Mouse (Mus musculus): ENCODE data around the gene Micall2. TPM values are rescaled to one million over a fixed set of nuclear protein-coding genes. Genes with fewer than 3 reads are reported as not detected.

Gene Micall2
- 12.8 and 13.0 TPM in 2 replicates for polyA plus RNA-seq (2015; fragmentation: Nextera tagmentation; extraction: Ambion mirVana)

DNA sequence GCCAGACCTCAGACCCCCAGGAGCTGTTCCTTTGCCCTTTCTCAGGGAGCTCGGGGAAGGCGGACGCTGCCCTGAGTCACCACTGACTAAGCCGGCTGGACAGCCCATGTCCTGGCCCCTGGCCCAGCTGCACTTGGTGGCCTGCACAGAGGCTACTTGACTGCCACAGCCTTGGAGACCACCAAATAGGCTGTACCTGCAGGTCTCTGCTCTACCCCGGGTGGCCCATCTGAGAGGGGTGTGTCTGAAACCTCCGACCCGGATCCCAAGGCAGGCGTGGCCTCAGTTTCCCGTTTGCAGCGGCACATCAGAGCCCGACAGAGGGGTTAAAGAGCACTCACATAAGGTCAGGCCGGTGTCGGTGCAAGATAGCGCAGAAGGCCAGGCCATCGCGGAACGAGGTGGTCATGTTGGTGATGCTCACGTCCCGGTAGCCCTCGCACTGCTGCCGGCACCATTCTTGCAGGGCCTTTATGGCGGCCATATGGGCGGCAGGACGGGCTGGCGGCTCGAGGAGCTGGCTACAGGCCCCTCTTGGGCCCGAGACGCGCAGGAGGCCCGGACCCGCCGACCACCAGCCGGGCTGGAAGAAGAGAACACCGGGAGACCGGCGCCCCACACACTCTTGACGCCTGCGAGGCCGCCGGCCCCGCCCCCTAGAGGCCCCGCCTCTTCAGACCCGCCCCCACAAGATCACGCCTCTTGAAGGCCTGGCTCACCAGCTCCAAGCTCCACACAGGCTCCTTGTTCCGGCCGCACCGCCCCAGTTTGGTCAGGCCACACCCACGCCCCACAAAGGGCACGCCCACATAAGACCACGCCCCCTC is at the start of gene Micall2:
TSS of gene Micall2 (minus strand) at position 660 of the 827 bp plus-strand sequence.
- H3K4me3 ChIP-seq (ENCODE audit: low read depth, low read length), result peak within 1 kb of the TSS; percentile 47
- no peaks in the 10 kb centered on the region for H3K9me3 ChIP-seq (ENCODE audit: control insufficient read depth)
- H3K4me1 ChIP-seq (replicated peaks; ENCODE audit: control insufficient read depth, insufficient read depth, low read length), result peaks cover 21% of the 10 kb centered on the region
- H3K27ac ChIP-seq (ENCODE audit: low read depth, low read length), result peak within 1 kb of the TSS; percentile 98
- ATAC-seq, result peak; percentile 75
- peak within 1 kb of the TSS; percentile 46 for H3K9ac ChIP-seq (ENCODE audit: low read depth, low read length)
- TF ChIP-seq CTCF (IDR thresholded peaks at IDR 0.05; ENCODE audit: low read depth), result no peak
- WGBS, result 2% methylated on average over 50 of the region's 50 CpGs
- H3K27me3 ChIP-seq (replicated peaks; ENCODE audit: control insufficient read depth, insufficient read depth, low read length), result no peaks in the 10 kb centered on the region
- H3K4me2 ChIP-seq (replicated peaks; ENCODE audit: low read depth), result peak within 1 kb of the TSS; percentile 86
- H3K36me3 ChIP-seq (ENCODE audit: control insufficient read depth, insufficient read depth), result no peaks in the 10 kb centered on the region

DNA sequence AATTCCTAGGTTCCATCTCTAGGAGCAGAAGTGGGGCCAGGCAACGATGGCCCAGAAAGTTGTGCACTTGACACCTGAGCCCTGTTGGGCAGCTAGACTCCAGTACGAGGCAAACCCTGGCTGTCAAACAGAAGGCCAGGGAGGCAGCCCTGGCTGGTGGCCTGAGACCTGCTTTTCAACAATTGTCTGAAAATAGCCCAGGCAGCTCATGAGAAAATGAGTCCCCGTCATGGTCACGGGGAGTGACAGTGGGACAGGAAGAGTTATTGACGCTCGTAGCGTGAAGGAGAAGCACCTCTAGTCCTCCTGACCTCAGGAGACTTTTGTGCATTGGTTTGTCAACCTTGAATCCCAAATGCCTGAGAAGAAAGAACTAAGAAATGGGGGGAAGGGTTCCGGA is 45.3 kb upstream of the Micall2 start:
- 84% methylated on average over 8 of the region's 8 CpGs for WGBS
- no peak for ATAC-seq
- H3K27me3 ChIP-seq (replicated peaks; ENCODE audit: control insufficient read depth, insufficient read depth, low read length), result no peaks in the 10 kb centered on the region

DNA sequence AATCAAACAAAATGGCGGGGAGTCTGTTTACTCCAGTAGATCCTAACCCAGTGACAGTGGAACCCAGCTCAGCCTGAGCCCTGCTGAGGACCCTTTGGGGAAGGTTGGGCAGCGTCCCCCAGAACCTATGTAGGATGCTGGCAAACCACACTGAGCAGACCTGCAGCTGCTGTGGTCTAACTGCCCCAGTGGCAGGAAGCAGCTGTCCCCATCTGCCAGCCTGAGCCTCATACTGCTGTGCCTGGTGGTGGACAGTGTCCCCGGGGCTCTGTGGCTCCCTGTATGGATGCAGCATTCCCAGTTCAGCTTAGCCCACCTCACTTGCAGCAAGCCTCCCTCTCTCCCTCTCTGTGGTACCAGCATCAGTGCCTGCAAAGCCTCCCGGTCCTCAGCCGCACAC is 40.8 kb upstream of the Micall2 start:
- WGBS, result 75% methylated on average over 5 of the region's 5 CpGs
- no peak overlapping the region for H3K4me2 ChIP-seq (replicated peaks; ENCODE audit: low read depth)
- no peak overlapping the region for H3K9ac ChIP-seq (ENCODE audit: low read depth, low read length)
- 0 out of 2 replicates have a peak, but pooled peaks cover 5% of the 10 kb centered on the region for H3K4me1 ChIP-seq (replicated peaks; ENCODE audit: control insufficient read depth, insufficient read depth, low read length)
- no peak overlapping the region for H3K27ac ChIP-seq (ENCODE audit: low read depth, low read length)
- TF ChIP-seq CTCF (IDR thresholded peaks at IDR 0.05; ENCODE audit: low read depth), result no peak
- H3K4me3 ChIP-seq (ENCODE audit: low read depth, low read length), result no peak overlapping the region
- H3K27me3 ChIP-seq (replicated peaks; ENCODE audit: control insufficient read depth, insufficient read depth, low read length), result no peaks in the 10 kb centered on the region
- peaks cover 14% of the 10 kb centered on the region for H3K36me3 ChIP-seq (ENCODE audit: control insufficient read depth, insufficient read depth)
- ATAC-seq, result no peak
- H3K9me3 ChIP-seq (ENCODE audit: control insufficient read depth), result no peaks in the 10 kb centered on the region

More for the DNA sequence above, 45.3 kb upstream of the Micall2 start:
- no peak for TF ChIP-seq CTCF (IDR thresholded peaks at IDR 0.05; ENCODE audit: low read depth)
- Histone ChIP-seq H3K36me3 (ENCODE audit: control insufficient read depth, insufficient read depth) (no peaks in the 10 kb centered on the region), H3K4me3 (ENCODE audit: low read depth, low read length) (no peak overlapping the region), H3K4me2 (replicated peaks; ENCODE audit: low read depth) (no peak overlapping the region), H3K9me3 (ENCODE audit: control insufficient read depth) (no peaks in the 10 kb centered on the region), H3K27ac (ENCODE audit: low read depth, low read length) (no peak overlapping the region), H3K9ac (ENCODE audit: low read depth, low read length) (no peak overlapping the region), H3K4me1 (replicated peaks; ENCODE audit: control insufficient read depth, insufficient read depth, low read length) (no peaks in the 10 kb centered on the region)

DNA sequence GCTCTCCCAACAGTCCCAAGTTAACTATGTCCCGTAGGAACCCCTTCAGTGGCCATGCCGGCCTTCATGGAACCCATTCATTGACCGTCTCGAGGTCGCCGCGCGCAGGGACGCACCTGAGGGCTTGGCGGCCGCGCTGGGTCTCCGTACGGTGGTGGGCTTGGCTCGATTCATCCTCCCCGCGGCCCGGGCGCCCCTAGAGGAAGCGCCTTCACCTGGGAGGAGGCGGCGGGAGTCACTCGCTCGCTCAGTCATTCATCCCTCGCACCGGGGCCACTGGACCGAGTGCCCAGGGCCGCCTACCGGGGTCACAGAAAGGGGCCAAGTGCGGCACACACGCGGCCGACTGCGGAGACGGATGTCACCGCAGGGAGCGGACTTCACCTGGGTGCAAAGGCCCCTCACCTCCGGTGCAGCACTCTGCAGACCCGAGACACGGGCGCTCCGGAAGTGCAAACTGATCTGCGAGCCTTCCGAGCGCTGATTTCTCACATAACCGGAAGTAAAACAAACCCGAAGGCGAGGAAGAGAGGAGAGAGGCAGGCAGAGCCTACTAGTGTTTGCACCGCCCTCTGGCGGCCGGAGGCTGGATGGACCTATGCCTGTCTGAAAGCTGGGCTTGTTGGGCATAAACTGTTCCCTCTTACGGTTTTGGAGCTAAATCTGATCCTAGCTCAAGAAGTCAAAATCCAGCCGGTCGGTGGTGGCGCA is 39.2 kb upstream of the Micall2 start, which contains the start of gene Ints1:
TSS of gene Ints1 (minus strand) at position 459 of the 711 bp plus-strand sequence.
- H3K27me3 ChIP-seq (replicated peaks; ENCODE audit: control insufficient read depth, insufficient read depth, low read length), result no peaks in the 10 kb centered on the region
- peak; percentile 80 for ATAC-seq
- under 1% methylated on average over 55 of the region's 55 CpGs for WGBS
- H3K4me1 ChIP-seq (replicated peaks; ENCODE audit: control insufficient read depth, insufficient read depth, low read length), result 0 out of 2 replicates have a peak, but pooled peaks cover 5% of the 10 kb centered on the region
- H3K4me3 ChIP-seq (ENCODE audit: low read depth, low read length), result peak within 1 kb of the TSS; percentile 76
- peak; percentile 96 for TF ChIP-seq CTCF (IDR thresholded peaks at IDR 0.05; ENCODE audit: low read depth)
- peak within 1 kb of the TSS; percentile 80 for H3K9ac ChIP-seq (ENCODE audit: low read depth, low read length)
- peak within 1 kb of the TSS; percentile 46; the same call in 1 of the 2 replicates for H3K27ac ChIP-seq (ENCODE audit: low read depth, low read length)
- H3K9me3 ChIP-seq (ENCODE audit: control insufficient read depth), result no peaks in the 10 kb centered on the region
- H3K4me2 ChIP-seq (replicated peaks; ENCODE audit: low read depth), result peak within 1 kb of the TSS; percentile 77
- peaks cover 30% of the 10 kb centered on the region for H3K36me3 ChIP-seq (ENCODE audit: control insufficient read depth, insufficient read depth)

DNA sequence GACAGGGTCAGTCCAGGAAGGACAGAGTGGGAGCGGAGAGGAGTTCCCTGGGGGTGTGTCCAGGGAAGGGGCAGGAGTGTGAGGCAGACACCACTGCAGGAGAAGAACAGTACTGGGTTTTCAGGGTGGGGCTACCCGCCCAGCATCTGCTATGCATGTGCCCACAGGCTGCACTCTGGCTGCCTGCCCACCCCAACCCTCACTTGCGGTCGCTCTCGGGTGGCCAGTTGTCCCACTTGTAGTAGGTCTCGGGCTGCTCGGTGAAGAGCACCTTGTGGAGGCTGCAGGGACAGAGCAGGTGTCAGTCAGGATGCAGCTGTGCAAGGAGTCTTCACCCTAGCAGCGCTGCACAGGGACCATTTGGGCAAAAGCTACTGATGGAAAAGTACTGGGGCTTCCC is 32.1 kb upstream of the Micall2 start:
- Histone ChIP-seq H3K9me3 (ENCODE audit: control insufficient read depth) (no peaks in the 10 kb centered on the region), H3K27ac (ENCODE audit: low read depth, low read length) (no peak overlapping the region), H3K4me3 (ENCODE audit: low read depth, low read length) (no peak overlapping the region), H3K36me3 (ENCODE audit: control insufficient read depth, insufficient read depth) (peaks cover 93% of the 10 kb centered on the region), H3K4me1 (replicated peaks; ENCODE audit: control insufficient read depth, insufficient read depth, low read length) (no peaks in the 10 kb centered on the region), H3K9ac (ENCODE audit: low read depth, low read length) (no peak overlapping the region), H3K27me3 (replicated peaks; ENCODE audit: control insufficient read depth, insufficient read depth, low read length) (no peaks in the 10 kb centered on the region), H3K4me2 (replicated peaks; ENCODE audit: low read depth) (no peak overlapping the region)
- 90% methylated on average over 8 of the region's 8 CpGs for WGBS
- TF ChIP-seq CTCF (IDR thresholded peaks at IDR 0.05; ENCODE audit: low read depth), result no peak
- no peak for ATAC-seq

DNA sequence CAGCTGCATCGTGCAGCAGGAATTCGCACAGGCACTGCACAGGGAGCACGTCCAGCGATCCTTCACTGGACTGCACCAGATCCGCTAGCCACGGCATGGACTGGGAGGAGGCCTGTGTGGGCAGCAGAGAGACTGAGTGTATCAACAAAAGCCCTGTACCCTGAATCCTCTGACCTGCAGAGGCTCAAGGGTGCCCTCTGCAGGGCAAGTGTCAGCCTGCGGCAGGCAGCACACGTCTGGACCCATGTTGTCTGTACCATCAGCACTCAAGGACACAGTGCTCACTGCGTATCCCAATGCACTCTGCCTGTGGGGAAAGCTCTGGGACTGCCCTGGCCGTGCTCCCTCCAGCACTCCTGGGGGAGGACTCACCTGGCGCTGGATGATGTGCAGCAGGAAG is 28.2 kb upstream of the Micall2 start:
- no peak for ATAC-seq

More for the DNA sequence above, 28.2 kb upstream of the Micall2 start:
- Histone ChIP-seq H3K4me2 (replicated peaks; ENCODE audit: low read depth) (no peak overlapping the region), H3K27me3 (replicated peaks; ENCODE audit: control insufficient read depth, insufficient read depth, low read length) (no peaks in the 10 kb centered on the region), H3K9ac (ENCODE audit: low read depth, low read length) (no peak overlapping the region), H3K27ac (ENCODE audit: low read depth, low read length) (no peak overlapping the region), H3K9me3 (ENCODE audit: control insufficient read depth) (no peaks in the 10 kb centered on the region), H3K4me3 (ENCODE audit: low read depth, low read length) (no peak overlapping the region), H3K4me1 (replicated peaks; ENCODE audit: control insufficient read depth, insufficient read depth, low read length) (no peaks in the 10 kb centered on the region), H3K36me3 (ENCODE audit: control insufficient read depth, insufficient read depth) (peaks cover 94% of the 10 kb centered on the region)
- 71% methylated on average over 11 of the region's 11 CpGs for WGBS
- TF ChIP-seq CTCF (IDR thresholded peaks at IDR 0.05; ENCODE audit: low read depth), result peak; percentile 75
